Mouse (Mus musculus) lung, adult 2 months (tissue): Measurements from ENCODE around the gene Pin4.

Source experiments
- CTCF ChIP-seq: fragments of 200-500 bp; IDR thresholded peaks from 2 replicates; pipeline ENCODE4 v1.5.1; 2011; ENCODE audit warnings: mild to moderate bottlenecking, low read length, control low read depth; ENCODE audit not compliant: insufficient read depth
- POLR2A ChIP-seq: fragments of 200-500 bp; IDR thresholded peaks from 2 replicates; pipeline ENCODE4 v1.6.1; 2011; ENCODE audit warnings: low read depth, mild to moderate bottlenecking, control low read depth, low read length, borderline replicate concordance; ENCODE audit errors: extremely low read depth

GRCm38 (mm10) chrX:102085798-102086443, 33.3 kb upstream of the Pin4 start:
- TF ChIP-seq CTCF = no peak
- TF ChIP-seq POLR2A = no peak
